Mouse (Mus musculus) brain, embryonic 14.5 days (tissue): ENCODE measurements at regions not wholly inside any gene's neighbourhood (a gene's known extent, or its start where the extent isn't known, plus 50 kb on each side); places are given as distances from the start of the nearest gene placed in this dataset.

Experiments
- CTCF ChIP-seq: fragments of 200-500 bp; IDR thresholded peaks from 2 replicates; pipeline ENCODE4 v1.5.1; 2012; ENCODE audit warnings: inconsistent platforms, mild to moderate bottlenecking, moderate library complexity, borderline replicate concordance; ENCODE audit not compliant: insufficient read depth, insufficient read length; ENCODE audit errors: extremely low read depth
- POLR2A ChIP-seq: fragments of 200-500 bp; IDR thresholded peaks from 2 replicates; pipeline ENCODE4 v1.6.1; 2012; ENCODE audit warnings: mild to moderate bottlenecking, inconsistent platforms, borderline replicate concordance; ENCODE audit not compliant: poor library complexity, insufficient read depth, insufficient read length, severe bottlenecking; ENCODE audit errors: extremely low read depth

DNA sequence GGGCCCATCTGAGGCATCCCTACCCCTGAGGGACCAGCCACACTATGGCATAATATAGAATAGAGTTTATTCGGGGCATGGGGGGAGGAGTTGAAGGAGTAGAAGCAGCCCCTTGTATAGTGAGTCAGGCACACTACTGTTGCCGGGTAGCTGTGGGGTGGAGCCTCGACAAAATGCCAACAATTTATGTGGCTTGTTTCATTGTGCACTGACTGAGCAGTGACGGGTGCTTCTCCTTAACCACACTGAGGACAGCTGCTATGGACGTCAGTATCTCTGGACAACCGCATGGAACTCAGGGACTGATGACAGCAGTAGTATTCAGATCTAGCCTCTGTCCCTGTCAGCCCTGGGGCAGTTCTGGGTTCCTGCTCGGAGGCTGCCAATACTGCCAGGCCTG, 53.6 kb upstream of the Tiparp start:
- TF ChIP-seq CTCF: no peak
- TF ChIP-seq POLR2A: no peak
